Mouse (Mus musculus) embryonic facial prominence, embryonic 15.5 days (tissue): Measurements from ENCODE around the gene Rap1a. TPM values are rescaled to one million over a fixed set of nuclear protein-coding genes. Genes with fewer than 3 reads are reported as not detected.

Experiments used
- ATAC-seq: fragments of 200-750 bp; cut with Nextera tagmentation; 2 replicates; pipeline ENCODE4 v1.8.0; 2017; ENCODE audit warnings: low read depth, moderate TSS enrichment; ENCODE audit not compliant: insufficient number of reproducible peaks, low FRiP score, low TSS enrichment
- H3K27ac ChIP-seq: fragments of 300-500 bp; sonication (generic); replicated peaks from 2 replicates; pipeline ENCODE4 v1.5.1; 2015; ENCODE audit warnings: mild to moderate bottlenecking, inconsistent platforms
- H3K27me3 ChIP-seq: fragments of 300-500 bp; sonication (generic); 2 replicates; pipeline ENCODE4 v1.6.1; 2015; ENCODE audit warnings: inconsistent platforms
- H3K36me3 ChIP-seq: fragments of 300-500 bp; sonication (generic); 2 replicates; pipeline ENCODE4 v1.6.1; 2015; ENCODE audit warnings: mild to moderate bottlenecking, inconsistent platforms
- H3K4me1 ChIP-seq: fragments of 300-500 bp; sonication (generic); 2 replicates; pipeline ENCODE4 v1.6.1; 2015; ENCODE audit warnings: inconsistent platforms
- H3K4me2 ChIP-seq: fragments of 300-500 bp; sonication (generic); replicated peaks from 2 replicates; pipeline ENCODE4 v1.6.1; 2015; ENCODE audit warnings: mild to moderate bottlenecking, inconsistent platforms
- H3K4me3 ChIP-seq: fragments of 300-500 bp; sonication (generic); replicated peaks from 2 replicates; pipeline ENCODE4 v1.5.1; 2015; ENCODE audit warnings: mild to moderate bottlenecking, inconsistent platforms
- H3K9ac ChIP-seq: fragments of 300-500 bp; sonication (generic); 2 replicates; pipeline ENCODE4 v1.6.1; 2015; ENCODE audit warnings: inconsistent platforms
- H3K9me3 ChIP-seq: fragments of 300-500 bp; sonication (generic); replicated peaks from 2 replicates; pipeline ENCODE4 v1.6.1; 2016; ENCODE audit warnings: inconsistent platforms
- WGBS: fragments of 180-500 bp; shearing (Covaris S2); methylation state at CpG from one replicate; pipeline ENCODE4 v1.1.7; 2015; 5-methylcytosine and 5-hydroxymethylcytosine counted together
- polyA plus RNA-seq: library from polyadenylated mRNA; unstranded; fragments of >200 nt; fragmentation: Nextera tagmentation; extraction: Ambion mirVana; gene quantifications from 2 replicates; pipeline ENCODE4 v1.2.1, GENCODE M21; 2015

Rap1a gene
- polyA plus RNA-seq, 1 experiment from 2014 or later = 95.4 TPM

DNA sequence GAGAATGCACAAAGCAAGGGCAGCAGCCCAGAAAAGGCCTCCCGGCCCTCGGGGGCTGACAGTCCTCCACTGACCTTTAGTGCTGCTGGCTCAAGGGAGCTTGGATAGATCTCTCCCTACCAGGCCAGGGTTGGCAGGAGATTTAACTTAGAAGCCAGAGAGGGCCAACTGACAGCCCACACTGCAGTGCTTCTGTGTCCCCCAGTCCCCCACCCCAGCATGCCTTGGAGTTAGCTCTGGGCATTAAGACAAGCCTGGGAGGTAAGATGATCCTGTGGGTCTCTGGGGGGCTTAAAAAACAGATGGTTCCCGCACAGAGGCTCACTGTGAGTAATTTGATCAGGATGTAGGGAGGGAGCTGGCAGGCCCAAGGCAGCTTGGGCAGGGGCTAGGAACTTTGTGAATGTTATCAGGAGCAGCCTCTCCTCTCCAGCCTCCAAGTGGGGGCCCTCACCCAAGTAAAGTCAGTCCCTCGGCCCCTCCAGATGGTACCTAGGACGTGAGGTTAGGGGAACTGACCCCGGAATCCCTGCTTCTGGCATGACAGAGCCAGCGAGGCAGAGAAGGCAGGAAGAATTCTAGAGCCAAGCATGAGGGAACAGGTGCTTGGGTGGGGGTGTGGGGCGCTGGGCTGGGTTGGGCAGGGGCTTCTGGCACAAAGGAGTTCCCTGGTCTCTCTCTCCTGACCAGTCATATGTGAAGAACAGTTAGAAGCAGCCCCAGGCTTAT is 86.9 kb downstream of the Rap1a start:
- Histone ChIP-seq H3K4me1 (peaks cover 25% of the 10 kb centered on the region), H3K36me3 (no peaks in the 10 kb centered on the region), H3K9ac (peak overlapping the region; percentile 4; the same call in 1 of the 2 replicates), H3K4me2 (no peak overlapping the region), H3K9me3 (no peaks in the 10 kb centered on the region), H3K4me3 (no peak overlapping the region), H3K27ac (peak overlapping the region; percentile 69), H3K27me3 (no peaks in the 10 kb centered on the region)
- ATAC-seq = peak; percentile 69
- WGBS = 8% methylated on average over 8 of the region's 8 CpGs

DNA sequence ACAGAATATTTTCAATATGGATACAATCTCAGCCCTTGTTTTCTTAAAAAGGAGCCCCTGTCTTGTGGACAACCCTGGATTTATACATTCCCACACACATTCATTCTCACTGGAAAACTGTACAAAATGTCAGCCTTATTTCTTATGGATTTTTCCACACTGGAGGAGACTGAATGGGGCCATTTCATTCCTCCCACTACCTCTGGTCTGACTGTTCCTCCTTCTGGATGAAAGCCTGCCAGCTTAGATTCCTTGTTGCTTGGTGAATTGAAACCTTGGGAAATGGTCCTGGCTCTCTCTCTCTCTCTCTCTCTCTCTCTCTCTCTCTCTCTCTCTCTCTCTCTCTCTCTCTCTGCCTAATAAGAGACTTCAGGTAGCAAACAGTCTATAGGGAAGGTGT is 88.3 kb downstream of the Rap1a start:
- Histone ChIP-seq H3K36me3 (no peaks in the 10 kb centered on the region), H3K4me1 (peaks cover 19% of the 10 kb centered on the region), H3K4me3 (no peak overlapping the region), H3K27me3 (no peaks in the 10 kb centered on the region), H3K4me2 (no peak overlapping the region), H3K9ac (no peak overlapping the region), H3K27ac (no peak overlapping the region), H3K9me3 (no peaks in the 10 kb centered on the region)
- no peak for ATAC-seq

DNA sequence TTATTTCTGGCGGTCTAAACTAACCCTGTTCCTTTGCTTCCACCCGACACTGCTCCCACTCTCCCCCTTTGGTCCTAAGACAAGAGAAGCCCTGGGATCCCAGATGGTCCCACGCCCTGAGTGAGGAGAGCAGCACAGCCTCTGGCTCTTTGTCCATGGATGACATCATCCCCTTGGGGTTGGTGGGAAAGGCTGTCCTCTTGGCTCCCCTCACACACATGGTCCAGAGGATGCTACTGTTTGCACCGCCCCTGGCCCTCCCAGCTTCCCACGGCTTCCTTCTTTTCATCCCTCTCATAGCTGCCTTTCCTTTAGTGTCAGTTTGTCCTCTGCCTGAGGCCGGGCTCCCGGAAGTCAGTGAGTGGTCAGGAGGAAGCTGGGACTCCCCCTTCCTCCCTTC is 89.4 kb downstream of the Rap1a start:
- Histone ChIP-seq H3K36me3 (no peaks in the 10 kb centered on the region), H3K4me2 (no peak overlapping the region), H3K4me3 (no peak overlapping the region), H3K9ac (no peak overlapping the region), H3K4me1 (peaks cover 22% of the 10 kb centered on the region), H3K27me3 (peaks cover 5% of the 10 kb centered on the region; the same call in 1 of the 2 replicates), H3K27ac (no peak overlapping the region), H3K9me3 (no peaks in the 10 kb centered on the region)
- WGBS = 59% methylated on average over 7 of the region's 7 CpGs
- ATAC-seq = no peak

DNA sequence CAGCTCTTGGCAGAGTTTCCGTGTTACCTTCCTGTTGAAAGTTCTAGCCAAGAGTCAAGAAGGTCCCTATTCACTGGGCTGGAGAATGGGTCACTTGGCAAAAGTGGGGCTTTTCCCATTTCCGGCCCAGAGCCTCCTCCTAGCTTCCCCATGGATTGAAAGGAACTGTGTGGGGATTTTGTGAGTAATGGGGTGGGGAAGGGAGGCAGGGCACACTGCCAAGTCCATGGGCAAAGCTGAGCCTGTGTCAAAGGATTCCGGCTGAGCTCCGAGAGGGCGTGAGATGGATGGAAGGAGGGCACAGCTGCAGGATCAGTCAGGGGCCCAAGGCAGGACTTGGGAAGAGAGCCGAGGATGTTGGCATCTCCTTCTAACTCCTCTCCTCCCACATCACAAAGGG is 90.9 kb downstream of the Rap1a start:
- no peak for ATAC-seq
- H3K4me2 ChIP-seq = no peak overlapping the region
- peaks cover 32% of the 10 kb centered on the region for H3K4me1 ChIP-seq
- H3K27me3 ChIP-seq = peaks cover 13% of the 10 kb centered on the region
- H3K9ac ChIP-seq = no peak overlapping the region
- H3K4me3 ChIP-seq = no peak overlapping the region
- H3K27ac ChIP-seq = no peak overlapping the region
- H3K9me3 ChIP-seq = no peaks in the 10 kb centered on the region
- no peaks in the 10 kb centered on the region for H3K36me3 ChIP-seq
- 49% methylated on average over 6 of the region's 6 CpGs for WGBS

DNA sequence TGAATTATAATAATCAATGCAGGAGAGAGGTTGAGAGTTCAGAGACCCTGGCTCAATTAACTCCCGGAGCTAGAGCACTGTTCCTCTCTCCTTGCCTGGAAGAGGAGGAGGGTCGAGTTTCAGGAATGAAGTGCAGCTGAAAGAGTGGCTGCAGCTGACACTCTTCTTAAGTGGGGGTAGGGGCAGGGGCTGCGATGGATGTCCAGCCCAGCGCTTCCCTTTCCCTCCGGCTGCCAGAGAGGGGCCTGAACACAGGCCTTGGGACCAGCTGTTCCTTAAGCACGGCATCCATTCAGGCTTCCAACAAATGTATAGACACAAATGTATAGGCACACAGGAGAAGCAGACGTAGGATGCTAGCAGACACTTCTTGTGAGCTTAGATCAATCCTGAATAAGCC is 93.5 kb downstream of the Rap1a start:
- ATAC-seq = no peak
- Histone ChIP-seq H3K27ac (no peak overlapping the region; the same call in 1 of the 2 replicates), H3K27me3 (peaks cover 13% of the 10 kb centered on the region), H3K9ac (no peak overlapping the region), H3K4me3 (no peak overlapping the region), H3K4me2 (no peak overlapping the region), H3K36me3 (no peaks in the 10 kb centered on the region), H3K4me1 (peaks cover 34% of the 10 kb centered on the region), H3K9me3 (no peaks in the 10 kb centered on the region)
- WGBS = 22% methylated on average over 7 of the region's 7 CpGs

DNA sequence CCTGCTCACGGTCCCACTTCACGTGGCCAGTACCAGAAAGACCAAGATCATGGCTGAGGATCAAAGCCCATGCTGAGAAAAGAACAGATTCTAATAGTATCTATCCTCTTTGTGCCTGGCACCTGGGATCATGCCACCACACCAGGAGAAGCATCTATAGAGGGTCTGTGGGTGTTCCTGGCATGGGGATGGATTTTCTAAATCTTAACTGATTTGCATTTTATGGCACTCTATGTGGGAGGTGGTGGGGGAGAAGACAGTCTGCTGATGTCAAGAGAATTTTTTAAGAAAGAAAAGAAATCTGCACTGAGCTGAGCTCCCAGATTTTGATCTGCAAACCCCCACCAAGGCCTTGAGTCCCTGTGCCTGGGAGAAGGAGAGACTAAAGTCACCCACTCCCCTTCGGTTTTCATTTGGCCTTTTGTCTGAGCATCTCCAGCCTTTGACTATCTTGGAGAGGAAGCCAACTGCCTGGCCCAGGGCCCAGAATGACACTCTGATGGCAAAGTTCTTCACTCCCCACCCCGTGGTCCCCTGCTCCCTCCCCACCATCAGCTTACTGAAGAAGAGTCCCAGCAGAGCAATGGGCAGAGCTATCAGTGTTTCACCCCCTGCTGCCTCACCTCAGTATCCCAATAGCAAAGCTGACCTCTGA is 94.6 kb downstream of the Rap1a start:
- H3K4me1 ChIP-seq = peaks cover 34% of the 10 kb centered on the region
- H3K36me3 ChIP-seq = no peaks in the 10 kb centered on the region
- no peak for ATAC-seq
- 0 out of 2 replicates have a peak overlapping the region, but pooled peaks have one; percentile 2 for H3K27ac ChIP-seq
- peak overlapping the region; percentile 96 for H3K4me2 ChIP-seq
- H3K4me3 ChIP-seq = peak overlapping the region; percentile 57
- H3K9ac ChIP-seq = no peak overlapping the region
- peaks cover 13% of the 10 kb centered on the region for H3K27me3 ChIP-seq
- no peaks in the 10 kb centered on the region for H3K9me3 ChIP-seq
- WGBS = 39% methylated on average over 4 of the region's 4 CpGs

DNA sequence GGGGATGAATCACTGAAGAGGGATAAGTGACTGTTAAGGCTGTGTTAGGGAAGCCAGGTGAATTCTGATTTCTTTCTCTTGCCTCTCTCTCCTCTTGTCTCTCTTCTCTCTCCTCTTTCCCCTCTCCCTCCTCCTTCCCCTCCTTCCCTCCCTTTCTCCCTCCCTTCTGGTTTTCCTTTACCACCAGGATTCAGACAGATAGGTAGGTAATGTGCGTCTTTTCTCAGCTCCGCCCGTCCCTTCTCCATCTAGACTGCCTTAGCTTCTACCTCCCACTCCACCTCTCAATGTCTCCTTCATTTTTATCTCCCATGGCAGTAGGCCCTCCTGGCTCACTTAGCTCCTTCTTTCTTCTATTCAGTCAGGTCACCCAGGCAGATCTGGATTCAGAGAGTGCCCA is 95.6 kb downstream of the Rap1a start:
- ATAC-seq = no peak
- H3K4me2 ChIP-seq = peak overlapping the region; percentile 96
- H3K27ac ChIP-seq = peak overlapping the region; percentile 72

DNA sequence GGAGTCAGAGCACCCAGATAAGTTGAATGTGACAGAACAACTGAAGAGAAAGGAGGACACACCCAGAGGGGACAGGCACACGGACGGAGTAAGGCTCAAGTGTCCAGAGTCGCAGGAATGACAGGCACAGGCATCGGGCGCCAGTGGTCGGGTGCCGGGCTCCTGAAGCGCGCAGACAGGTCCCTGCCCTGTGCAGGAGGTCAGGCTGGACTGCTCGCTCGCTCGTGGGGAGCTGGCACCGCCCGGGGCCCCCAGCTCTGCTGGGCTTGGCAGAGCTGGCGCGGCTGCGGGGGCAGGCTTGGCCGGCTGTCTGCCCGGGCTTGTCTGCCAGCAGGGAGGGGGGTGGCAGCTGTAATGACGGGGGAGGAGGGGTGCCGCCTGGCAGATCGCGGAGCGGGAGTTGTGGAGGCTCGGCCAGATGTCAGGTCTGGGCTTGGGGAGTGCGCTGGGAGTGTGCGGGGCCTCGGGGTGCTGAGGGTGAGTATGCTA is 96.0 kb downstream of the Rap1a start:
- Histone ChIP-seq H3K9ac (peak overlapping the region; percentile 34), H3K9me3 (no peaks in the 10 kb centered on the region), H3K4me2 (peak overlapping the region; percentile 96), H3K27ac (peak overlapping the region; percentile 72), H3K36me3 (no peaks in the 10 kb centered on the region), H3K4me1 (peaks cover 28% of the 10 kb centered on the region), H3K4me3 (peak overlapping the region; percentile 57), H3K27me3 (peaks cover 13% of the 10 kb centered on the region)
- 1% methylated on average over 28 of the region's 28 CpGs for WGBS
- peak; percentile 68 for ATAC-seq

More for the DNA sequence above, 95.6 kb downstream of the Rap1a start:
- H3K4me1 ChIP-seq = peaks cover 32% of the 10 kb centered on the region
- H3K9ac ChIP-seq = peak overlapping the region; percentile 34
- WGBS = 9% methylated on average over 3 of the region's 3 CpGs
- H3K36me3 ChIP-seq = no peaks in the 10 kb centered on the region
- peak overlapping the region; percentile 57 for H3K4me3 ChIP-seq
- H3K27me3 ChIP-seq = peaks cover 13% of the 10 kb centered on the region
- no peaks in the 10 kb centered on the region for H3K9me3 ChIP-seq

DNA sequence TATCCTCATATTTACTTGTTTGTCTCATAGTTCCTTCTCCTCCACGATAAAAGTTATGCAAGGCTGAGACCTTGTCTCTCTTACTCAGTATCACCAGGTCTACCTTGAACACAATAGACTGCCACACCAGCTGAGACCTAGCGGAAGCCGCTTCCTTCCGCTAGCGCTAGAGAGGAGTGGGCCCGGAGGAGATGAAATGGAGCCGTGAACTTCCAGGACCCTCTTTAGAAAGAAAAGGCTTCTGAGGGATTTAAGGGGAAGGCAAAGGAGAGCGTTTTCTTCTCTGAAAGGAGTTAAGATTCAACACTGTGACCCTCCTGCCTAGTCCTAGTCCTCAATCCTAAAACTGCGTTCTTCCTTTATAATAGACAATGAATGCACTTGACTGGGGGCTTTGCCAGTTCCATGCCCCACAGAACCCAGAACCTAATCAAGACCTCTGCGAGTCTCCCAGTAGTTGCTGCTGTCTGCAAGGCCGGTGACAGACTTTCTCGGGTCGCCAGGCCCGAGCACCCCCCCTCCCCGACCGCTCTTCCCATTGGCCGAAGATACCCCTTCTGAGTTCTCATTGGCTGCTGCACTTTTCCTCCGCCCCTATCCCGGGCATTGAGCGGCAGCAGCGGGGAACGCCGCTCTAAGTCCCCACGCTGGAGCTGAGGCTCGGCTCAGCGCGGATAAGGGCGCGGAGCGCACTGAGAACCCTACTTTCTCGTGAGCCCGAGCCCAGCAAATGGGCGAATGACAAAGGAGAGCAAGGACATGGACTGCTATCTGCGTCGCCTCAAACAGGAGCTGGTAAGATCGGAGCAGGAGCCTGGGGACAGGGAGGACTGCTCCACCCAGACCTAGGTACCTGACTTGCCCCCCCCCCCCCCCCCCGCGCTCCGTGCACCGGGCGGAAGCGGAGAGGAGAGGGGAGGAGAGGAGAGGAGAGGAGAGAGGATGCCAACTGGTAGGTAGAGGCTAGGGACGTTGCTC is 96.8 kb downstream of the Rap1a start, which contains the start of gene Inka2:
Gene Inka2, plus strand, starts transcription at position 569 of the 978 bp plus-strand sequence.
- peak; percentile 92 for ATAC-seq
- Histone ChIP-seq H3K9me3 (no peaks in the 10 kb centered on the region), H3K27me3 (peaks cover 13% of the 10 kb centered on the region), H3K27ac (peak within 1 kb of the TSS; percentile 72), H3K9ac (peak within 1 kb of the TSS; percentile 34), H3K4me2 (peak within 1 kb of the TSS; percentile 96), H3K4me3 (peak within 1 kb of the TSS; percentile 57), H3K36me3 (no peaks in the 10 kb centered on the region), H3K4me1 (peaks cover 25% of the 10 kb centered on the region)
- 6% methylated on average over 38 of the region's 43 CpGs for WGBS

DNA sequence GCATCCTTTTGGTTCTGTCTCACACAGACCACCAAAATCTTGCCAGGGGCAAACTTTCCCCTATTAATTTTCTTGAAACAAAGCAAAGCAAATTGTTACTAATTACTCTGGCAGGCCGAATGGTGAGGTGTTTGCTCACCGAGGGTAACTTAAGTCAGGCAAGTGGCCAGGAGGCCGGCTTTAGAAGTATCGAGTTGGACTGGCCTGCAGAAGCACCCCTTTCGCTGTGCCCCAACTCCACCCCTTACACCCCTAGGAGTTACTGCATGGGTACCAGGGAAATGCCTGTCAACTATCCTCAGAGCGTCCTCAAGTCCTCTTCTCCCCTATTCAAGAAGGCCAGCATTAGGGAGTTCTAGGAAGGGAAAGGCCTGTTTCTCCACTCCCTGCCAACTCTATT is 97.6 kb downstream of the Rap1a start:
- no peak overlapping the region for H3K27ac ChIP-seq
- no peak overlapping the region for H3K4me3 ChIP-seq
- peaks cover 13% of the 10 kb centered on the region for H3K27me3 ChIP-seq
- ATAC-seq = no peak
- 47% methylated on average over 6 of the region's 6 CpGs for WGBS
- H3K36me3 ChIP-seq = no peaks in the 10 kb centered on the region
- no peaks in the 10 kb centered on the region for H3K9me3 ChIP-seq
- H3K4me2 ChIP-seq = peak overlapping the region; percentile 96
- peaks cover 25% of the 10 kb centered on the region for H3K4me1 ChIP-seq
- H3K9ac ChIP-seq = no peak overlapping the region

DNA sequence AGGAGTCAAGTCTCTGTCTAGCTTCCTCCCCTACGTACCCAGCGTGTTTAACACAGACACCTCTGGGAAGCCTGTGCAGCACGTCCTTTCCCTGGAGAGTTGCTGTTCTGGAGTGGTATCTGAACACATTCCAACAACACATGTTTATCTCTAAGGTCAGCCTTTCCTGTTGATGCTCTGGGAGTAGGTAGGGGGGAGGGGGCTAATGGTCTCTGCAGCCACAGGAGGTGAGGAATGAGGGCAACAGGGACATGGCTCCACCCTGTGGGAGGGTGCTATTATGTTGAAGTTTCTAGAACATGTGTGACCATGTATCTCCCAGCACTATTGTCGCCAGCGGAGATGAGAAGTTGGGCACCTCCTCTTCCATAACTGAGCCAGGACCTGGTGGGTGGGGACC is 99.7 kb downstream of the Rap1a start:
- no peak overlapping the region for H3K4me3 ChIP-seq
- H3K27me3 ChIP-seq = peaks cover 6% of the 10 kb centered on the region
- peaks cover 25% of the 10 kb centered on the region for H3K4me1 ChIP-seq
- 42% methylated on average over 5 of the region's 5 CpGs for WGBS
- H3K36me3 ChIP-seq = no peaks in the 10 kb centered on the region
- no peak overlapping the region for H3K4me2 ChIP-seq
- H3K9ac ChIP-seq = no peak overlapping the region
- ATAC-seq = no peak
- H3K27ac ChIP-seq = no peak overlapping the region
- no peaks in the 10 kb centered on the region for H3K9me3 ChIP-seq
